Comparison of ENCODE assay signal across 12 mouse cellular contexts in the genomic region with DNA sequence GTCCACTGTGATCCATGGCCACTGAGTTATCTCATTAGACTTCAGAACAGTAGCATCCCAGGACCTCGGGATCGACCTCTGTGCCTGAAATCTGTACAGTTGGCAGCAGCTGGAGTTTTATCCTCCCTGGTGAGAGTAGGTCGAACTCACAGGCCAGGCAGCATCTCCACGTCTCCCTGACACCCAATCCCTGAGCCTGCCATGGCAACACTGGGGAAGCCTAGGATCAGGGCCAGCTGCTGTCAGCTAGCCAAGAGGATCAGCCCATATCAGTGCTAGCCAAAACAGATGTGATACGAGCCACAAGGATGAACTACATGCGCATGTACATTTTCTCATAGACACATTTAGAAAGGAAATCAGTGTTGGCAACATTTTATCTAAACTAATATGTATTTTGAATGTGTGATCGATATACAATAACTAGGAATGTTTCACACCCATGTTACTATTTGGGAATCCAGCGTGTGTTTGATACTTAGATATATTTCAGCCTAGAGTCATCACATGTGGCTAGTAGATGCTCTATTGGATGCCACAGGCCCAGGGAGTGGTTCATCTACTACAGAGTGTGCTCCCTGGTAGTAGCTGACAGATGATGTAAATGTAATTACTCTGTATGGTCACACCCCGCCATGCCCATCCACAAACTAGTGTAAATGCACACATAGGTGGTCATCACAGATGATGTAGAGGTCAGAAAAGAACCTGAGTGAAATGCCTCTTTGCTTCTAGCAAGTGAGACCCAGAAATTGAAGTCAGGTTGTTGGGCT.
DNase-seq lines count a peak whose midpoint lies in the region; ATAC-seq and TF ChIP-seq lines count a peak whose summit lies in the region.
"Had no signal": no experiment of that assay in that cellular context is flagged by ENCODE, and none has a peak within 500 bp of the region (broad histone marks: within the 10 kb centered on the region; RNA-seq: fewer than 3 reads in every experiment).

No protein-coding gene starts in this region.

- no peaks in the 10 kb centered on the region for H3K27me3 ChIP-seq in kidney, embryonic 16.5 days (ENCODE audit: insufficient read depth, low read length)
- no peaks in the 10 kb centered on the region for H3K27me3 ChIP-seq in forebrain, postnatal 0 days (ENCODE audit: insufficient read depth, low read length)
- no peaks in the 10 kb centered on the region for H3K27me3 ChIP-seq in midbrain, embryonic 13.5 days
- H3K27me3 ChIP-seq: embryonic facial prominence, embryonic 12.5 days; heart, embryonic 12.5 days; limb, embryonic 12.5 days had no signal

- H3K4me1 ChIP-seq in kidney, embryonic 16.5 days (ENCODE audit: insufficient read depth, low read length): no peaks in the 10 kb centered on the region
- H3K4me1 ChIP-seq in forebrain, postnatal 0 days (ENCODE audit: insufficient read depth): no peaks in the 10 kb centered on the region
- H3K4me1 ChIP-seq in midbrain, embryonic 13.5 days (replicated peaks): peaks cover 11% of the 10 kb centered on the region
- H3K4me1 ChIP-seq: embryonic facial prominence, embryonic 12.5 days; heart, embryonic 12.5 days; limb, embryonic 12.5 days had no signal

- no peak overlapping the region for H3K27ac ChIP-seq in kidney, embryonic 16.5 days (ENCODE audit: low read length)
- no peak overlapping the region for H3K27ac ChIP-seq in forebrain, postnatal 0 days (ENCODE audit: low read depth, low read length)
- no peak overlapping the region for H3K27ac ChIP-seq in midbrain, embryonic 13.5 days
- H3K27ac ChIP-seq: embryonic facial prominence, embryonic 12.5 days; limb, embryonic 12.5 days had no signal

- H3K9me3 ChIP-seq in kidney, embryonic 16.5 days (ENCODE audit: low read length): no peaks in the 10 kb centered on the region
- no peaks in the 10 kb centered on the region for H3K9me3 ChIP-seq in forebrain, postnatal 0 days (ENCODE audit: low read length)
- H3K9me3 ChIP-seq in midbrain, embryonic 13.5 days: no peaks in the 10 kb centered on the region
- H3K9me3 ChIP-seq: embryonic facial prominence, embryonic 12.5 days; heart, embryonic 12.5 days; limb, embryonic 12.5 days had no signal

- 65% methylated on average over 9 of the region's 9 CpGs for WGBS in kidney, embryonic 16.5 days
- 47% methylated on average over 9 of the region's 9 CpGs for WGBS in forebrain, postnatal 0 days
- 66% methylated on average over 9 of the region's 9 CpGs for WGBS in midbrain, embryonic 13.5 days

- no peaks in the 10 kb centered on the region for H3K36me3 ChIP-seq in kidney, embryonic 16.5 days (ENCODE audit: insufficient read depth, low read length)
- H3K36me3 ChIP-seq in forebrain, postnatal 0 days (ENCODE audit: insufficient read depth): no peaks in the 10 kb centered on the region; the same call in 1 of the 2 replicates
- H3K36me3 ChIP-seq in midbrain, embryonic 13.5 days: no peaks in the 10 kb centered on the region
- H3K36me3 ChIP-seq: embryonic facial prominence, embryonic 12.5 days; heart, embryonic 12.5 days; limb, embryonic 12.5 days had no signal

- TF ChIP-seq CTCF in forebrain, postnatal 0 days (IDR thresholded peaks at IDR 0.05; ENCODE audit: low read depth): no peak

- ATAC-seq in kidney, embryonic 16.5 days (ENCODE audit: low FRiP score, low TSS enrichment): 0 out of 2 replicates have a peak, but pooled peaks have one; percentile 15
- ATAC-seq in forebrain, postnatal 0 days: peak; percentile 79
- peak; percentile 82 for ATAC-seq in midbrain, embryonic 13.5 days

- H3K4me2 ChIP-seq in kidney, embryonic 16.5 days (replicated peaks; ENCODE audit: low read depth, low read length): no peak overlapping the region
- no peak overlapping the region for H3K4me2 ChIP-seq in forebrain, postnatal 0 days (ENCODE audit: low read depth)
- no peak overlapping the region for H3K4me2 ChIP-seq in midbrain, embryonic 13.5 days (replicated peaks)
- H3K4me2 ChIP-seq: embryonic facial prominence, embryonic 12.5 days; heart, embryonic 12.5 days; limb, embryonic 12.5 days had no signal

- no peak overlapping the region for H3K4me3 ChIP-seq in kidney, embryonic 16.5 days (ENCODE audit: low read length)
- no peak overlapping the region for H3K4me3 ChIP-seq in forebrain, postnatal 0 days (ENCODE audit: low read depth, low read length)
- H3K4me3 ChIP-seq in midbrain, embryonic 13.5 days (replicated peaks): no peak overlapping the region
- H3K4me3 ChIP-seq: embryonic facial prominence, embryonic 12.5 days; heart, embryonic 12.5 days; limb, embryonic 12.5 days had no signal

- no peak overlapping the region for H3K9ac ChIP-seq in kidney, embryonic 16.5 days (replicated peaks; ENCODE audit: low read length)
- no peak overlapping the region for H3K9ac ChIP-seq in forebrain, postnatal 0 days
- no peak overlapping the region for H3K9ac ChIP-seq in midbrain, embryonic 13.5 days (replicated peaks)
- H3K9ac ChIP-seq: embryonic facial prominence, embryonic 12.5 days; heart, embryonic 12.5 days; limb, embryonic 12.5 days had no signal

- DNase-seq in kidney, adult 18-20 months: no peak
- peak; percentile 60 for DNase-seq in brain, adult 2 months (ENCODE audit: low read depth, low spot score)
- DNase-seq in forebrain, postnatal 0 days: peak; percentile 68
- no peak for DNase-seq in adrenal gland, adult (ENCODE audit: inconsistent age in 2 of 2, low spot score in 1 of 2)
- DNase-seq in spleen, adult 12 weeks (ENCODE audit: low spot score): no peak
- no peak for DNase-seq in adrenal gland, postnatal 4 days (ENCODE audit: low spot score in 2 of 2)
- DNase-seq: kidney, adult 8-10 months had no signal

Comparison
In these comparisons a context has a peak if more than half of its experiments do, and no peak if none do; other contexts are left out.
1. ATAC-seq: peak in every context shown above with its lines; median percentile 82 in midbrain, embryonic 13.5 days; 79 in forebrain, postnatal 0 days; 15 in kidney, embryonic 16.5 days.
2. DNase-seq: peak in brain, adult 2 months (single experiment) and forebrain, postnatal 0 days (single experiment); none in kidney, adult 18-20 months (single experiment), adrenal gland, adult (0 of 2), spleen, adult 12 weeks (single experiment) and adrenal gland, postnatal 4 days (0 of 2).